Mouse (Mus musculus) spleen, adult 2 months (tissue): ENCODE data around the gene Myo16. TPM values are rescaled to one million over a fixed set of nuclear protein-coding genes. Genes with fewer than 3 reads are reported as not detected.

ENCODE experiments used
- DNase-seq, 2 experiments: peaks; one replicate each; pipeline versions ENCODE4 v3.0.0 to v3.0.0-alpha.2; 2012 to 2021; ENCODE audit warnings: low spot score in 2 of 2, low read depth in 1 of 2
- H3K27ac ChIP-seq: fragments of 200-500 bp; 2 replicates; pipeline ENCODE4 v1.5.1; 2012; ENCODE audit warnings: low read length, inconsistent platforms; ENCODE audit not compliant: insufficient read depth
- H3K27me3 ChIP-seq: fragments of 200-500 bp; 2 replicates; pipeline ENCODE4 v1.6.1; 2012; ENCODE audit warnings: mild to moderate bottlenecking, moderate library complexity, low read length, inconsistent platforms; ENCODE audit not compliant: control insufficient read depth, insufficient read depth
- H3K36me3 ChIP-seq: fragments of 200-500 bp; 2 replicates; pipeline ENCODE4 v1.6.1; 2012; ENCODE audit warnings: mild to moderate bottlenecking, low read length, inconsistent platforms; ENCODE audit not compliant: control insufficient read depth, insufficient read depth
- H3K4me1 ChIP-seq: fragments of 200-500 bp; 2 replicates; pipeline ENCODE4 v1.6.1; 2011; ENCODE audit warnings: inconsistent platforms; ENCODE audit not compliant: control insufficient read depth, insufficient read depth, insufficient read length
- H3K4me3 ChIP-seq: fragments of 200-500 bp; 2 replicates; pipeline ENCODE4 v1.5.1; 2011; ENCODE audit warnings: mild to moderate bottlenecking, inconsistent platforms; ENCODE audit not compliant: insufficient read depth, insufficient read length; ENCODE audit errors: extremely low read depth
- CTCF ChIP-seq: fragments of 200-500 bp; IDR thresholded peaks from 2 replicates; pipeline ENCODE4 v1.5.1; 2011; ENCODE audit warnings: mild to moderate bottlenecking, inconsistent platforms; ENCODE audit not compliant: insufficient read depth, insufficient read length, insufficient replicate concordance; ENCODE audit errors: extremely low read depth
- POLR2A ChIP-seq: fragments of 200-500 bp; IDR thresholded peaks from 2 replicates; pipeline ENCODE4 v1.6.1; 2011; ENCODE audit warnings: low read depth, low read length, inconsistent platforms
- WGBS: fragments of 180-500 bp; shearing (Covaris S2); methylation state at CpG from one replicate; pipeline ENCODE4 v1.1.7; 2018; 5-methylcytosine and 5-hydroxymethylcytosine counted together
- polyA plus RNA-seq: library from polyadenylated mRNA; depleted of rRNA; stranded (reverse); fragments of >200 nt; gene quantifications from 2 replicates; pipeline ENCODE4 v1.2.3, GENCODE M21; 2012

Gene Myo16
- polyA plus RNA-seq, 1 experiment: 0.39 TPM

GRCm38 (mm10) chr8:10312316-10312715 lies 158.6 kb downstream of the Myo16 start:
- Histone ChIP-seq H3K4me3 (no peak overlapping the region), H3K27ac (no peak overlapping the region), H3K4me1 (no peaks in the 10 kb centered on the region), H3K27me3 (no peaks in the 10 kb centered on the region), H3K36me3 (no peaks in the 10 kb centered on the region)
- DNase-seq: no peak
- no peak for TF ChIP-seq CTCF
- TF ChIP-seq POLR2A: no peak
- WGBS: 85% methylated on average over 10 of the region's 10 CpGs

- no peaks in the 10 kb centered on the region for H3K36me3 ChIP-seq
- no peak for TF ChIP-seq POLR2A
- no peak for TF ChIP-seq CTCF
- H3K27ac ChIP-seq: no peak overlapping the region
- H3K27me3 ChIP-seq: no peaks in the 10 kb centered on the region
- no peaks in the 10 kb centered on the region for H3K4me1 ChIP-seq
- DNase-seq: no peak
- 77% methylated on average over 5 of the region's 5 CpGs for WGBS
- H3K4me3 ChIP-seq: no peak overlapping the region
Measured at GRCm38 (mm10) chr8:10316201-10316600, 162.5 kb downstream of the Myo16 start.

GRCm38 (mm10) chr8:10318103-10318502 lies 164.4 kb downstream of the Myo16 start:
- H3K27me3 ChIP-seq: no peaks in the 10 kb centered on the region

GRCm38 (mm10) chr8:10350451-10350850 lies 196.7 kb downstream of the Myo16 start:
- no peaks in the 10 kb centered on the region for H3K4me1 ChIP-seq
- no peaks in the 10 kb centered on the region for H3K27me3 ChIP-seq
- TF ChIP-seq POLR2A (no peak), CTCF (no peak)
- no peaks in the 10 kb centered on the region for H3K36me3 ChIP-seq
- 89% methylated on average over 1 of the region's 1 CpGs for WGBS
- H3K27ac ChIP-seq: no peak overlapping the region
- no peak for DNase-seq
- H3K4me3 ChIP-seq: no peak overlapping the region

More at GRCm38 (mm10) chr8:10318103-10318502, 164.4 kb downstream of the Myo16 start:
- Histone ChIP-seq H3K4me3 (no peak overlapping the region), H3K27ac (no peak overlapping the region), H3K36me3 (no peaks in the 10 kb centered on the region), H3K4me1 (no peaks in the 10 kb centered on the region)
- TF ChIP-seq CTCF: no peak
- 84% methylated on average over 7 of the region's 7 CpGs for WGBS
- no peak for DNase-seq

GRCm38 (mm10) chr8:10358711-10359110 lies 205.0 kb downstream of the Myo16 start:
- WGBS: 90% methylated on average over 4 of the region's 4 CpGs
- no peak for DNase-seq
- no peaks in the 10 kb centered on the region for H3K36me3 ChIP-seq
- H3K27ac ChIP-seq: no peak overlapping the region
- H3K27me3 ChIP-seq: no peaks in the 10 kb centered on the region
- no peaks in the 10 kb centered on the region for H3K4me1 ChIP-seq
- TF ChIP-seq CTCF (no peak), POLR2A (no peak)
- no peak overlapping the region for H3K4me3 ChIP-seq

- H3K27ac ChIP-seq: no peak overlapping the region
- no peak overlapping the region for H3K4me3 ChIP-seq
- H3K27me3 ChIP-seq: no peaks in the 10 kb centered on the region
- H3K36me3 ChIP-seq: no peaks in the 10 kb centered on the region
- 90% methylated on average over 2 of the region's 2 CpGs for WGBS
- DNase-seq: no peak
- H3K4me1 ChIP-seq: no peaks in the 10 kb centered on the region
- TF ChIP-seq POLR2A: no peak
- TF ChIP-seq CTCF: no peak
Measured at GRCm38 (mm10) chr8:10362949-10363348, 209.2 kb downstream of the Myo16 start.

GRCm38 (mm10) chr8:10363654-10364406 lies 210.1 kb downstream of the Myo16 start:
- TF ChIP-seq POLR2A (no peak), CTCF (no peak)
- Histone ChIP-seq H3K4me1 (no peaks in the 10 kb centered on the region), H3K36me3 (no peaks in the 10 kb centered on the region), H3K27me3 (no peaks in the 10 kb centered on the region), H3K4me3 (no peak overlapping the region), H3K27ac (no peak overlapping the region)
- DNase-seq: no peak
- 67% methylated on average over 13 of the region's 13 CpGs for WGBS
